Mouse (Mus musculus) layer of hippocampus, adult 2 months (tissue): Measurements from ENCODE around the gene Cep290. TPM values are rescaled to one million over a fixed set of nuclear protein-coding genes. Genes with fewer than 3 reads are reported as not detected.
"Not testable (repeated sequence)": the region's sequence is repeated elsewhere in the genome, so short reads cannot be mapped to it uniquely, and the experiment has no call there.

Source experiments
- DNase-seq, 2 experiments: peaks; one replicate each; pipeline ENCODE4 v3.0.0; 2022; ENCODE audit warnings: low spot score in 2 of 2
- H3K27ac ChIP-seq: fragments of 200-600 bp; 2 replicates; pipeline ENCODE4 v1.8.1; 2022
- H3K4me3 ChIP-seq: fragments of 200-600 bp; 2 replicates; pipeline ENCODE4 v1.8.1; 2022; ENCODE audit warnings: mild to moderate bottlenecking
- CTCF ChIP-seq: fragments of 200-600 bp; conservative IDR thresholded peaks from 2 replicates; pipeline ENCODE4 v1.8.1; 2022; ENCODE audit warnings: antibody characterized with exemption, mild to moderate bottlenecking, moderate library complexity
- total RNA-seq, 2 experiments: library from RNA; stranded (reverse); gene quantifications; 2 replicates each; pipeline ENCODE4 v1.2.3; 2021

Gene Cep290
- total RNA-seq, 2 experiments from 2014 or later, result 13.4 to 14.9 TPM

DNA sequence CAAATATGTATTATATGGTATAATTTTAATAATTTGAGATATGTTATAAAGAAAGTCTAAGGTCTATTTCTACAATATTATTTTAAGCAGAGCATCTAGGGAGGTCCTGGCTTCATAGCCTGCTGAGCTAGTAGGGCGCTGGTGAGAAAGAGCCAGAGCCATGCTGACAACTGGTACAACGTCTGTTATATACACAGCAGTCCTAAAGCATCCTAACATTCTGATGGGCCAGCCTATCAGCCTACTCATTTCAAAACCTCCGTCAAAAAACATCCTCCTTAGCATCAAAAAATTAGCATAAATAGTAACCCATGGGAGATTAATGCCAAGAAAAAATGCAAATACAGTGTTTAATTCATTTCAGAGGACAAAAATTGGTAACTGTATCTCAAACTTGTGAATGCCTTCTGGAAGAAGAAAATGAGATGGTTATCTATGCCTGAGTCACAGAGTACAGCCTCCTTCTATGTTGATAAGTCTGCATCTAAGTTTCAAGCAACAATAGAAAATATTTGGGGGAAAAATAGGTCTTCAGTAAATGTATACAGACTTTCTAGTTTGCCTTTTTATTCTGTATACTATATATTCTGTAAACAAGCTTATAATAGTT is 69.3 kb downstream of the Cep290 start:
- TF ChIP-seq CTCF, result no peak
- H3K4me3 ChIP-seq, result no peak overlapping the region
- no peak for DNase-seq
- H3K27ac ChIP-seq, result no peak overlapping the region

DNA sequence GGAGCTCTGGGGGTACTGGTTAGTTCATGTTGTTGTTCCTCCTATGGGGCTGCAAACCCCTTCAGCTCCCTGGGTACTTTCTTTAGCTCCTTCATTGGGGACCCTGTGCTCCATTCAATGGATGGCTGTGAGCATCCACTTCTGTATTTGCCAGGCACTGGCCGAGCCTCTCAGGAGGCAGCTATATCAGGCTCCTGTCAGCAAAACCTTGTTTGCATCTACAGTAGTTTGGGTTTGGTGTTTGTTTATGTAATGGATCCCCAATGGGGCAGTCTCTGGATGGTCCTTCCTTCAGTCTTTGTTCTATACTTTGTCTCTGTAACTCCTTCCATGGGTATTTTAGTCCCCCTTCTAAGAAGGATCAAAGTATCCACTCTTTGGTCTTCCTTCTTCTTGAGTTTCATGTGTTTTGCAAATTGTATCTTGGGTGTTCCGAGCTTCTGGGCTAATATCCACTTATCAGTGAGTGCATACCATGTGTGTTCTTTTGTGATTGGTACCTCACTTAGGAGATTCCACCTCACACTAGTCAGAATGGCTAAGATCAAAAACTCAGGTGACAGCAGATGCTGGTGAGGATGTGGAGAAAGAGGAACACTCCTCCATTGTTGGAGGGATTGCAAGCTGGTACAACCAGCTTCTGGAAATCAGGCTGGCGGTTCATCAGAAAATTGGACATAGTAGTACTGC is 73.0 kb downstream of the Cep290 start:
- DNase-seq, H3K4me3 ChIP-seq, H3K27ac ChIP-seq: not testable (repeated sequence)

DNA sequence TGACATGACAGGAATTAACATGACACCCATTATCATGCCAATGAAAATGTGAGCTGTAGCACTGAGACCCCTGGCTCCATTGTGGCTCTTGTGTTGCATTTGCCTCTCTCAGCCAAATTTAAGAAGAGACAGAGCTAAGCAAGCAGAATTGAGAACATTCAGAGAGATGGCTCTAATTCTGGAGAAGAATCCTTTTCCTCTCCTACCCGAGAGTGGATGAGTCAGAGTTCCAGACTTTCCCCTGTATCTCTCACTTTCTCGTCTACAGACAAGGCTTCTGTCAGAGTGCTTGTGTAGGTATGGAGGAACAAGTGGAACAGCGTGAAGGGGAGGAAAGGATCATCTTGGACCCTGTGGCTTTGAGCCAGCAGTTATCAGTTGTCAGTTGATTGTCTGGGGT is 76.8 kb downstream of the Cep290 start:
- no peak for DNase-seq
- Histone ChIP-seq H3K27ac (no peak overlapping the region), H3K4me3 (no peak overlapping the region)
- TF ChIP-seq CTCF, result no peak

- no peak for DNase-seq
- Histone ChIP-seq H3K4me3 (no peak overlapping the region), H3K27ac (no peak overlapping the region; the same call in 1 of the 2 replicates)
- TF ChIP-seq CTCF, result no peak
Measured at GRCm38 (mm10) chr10:100571707-100572106, 84.3 kb downstream of the Cep290 start.

DNA sequence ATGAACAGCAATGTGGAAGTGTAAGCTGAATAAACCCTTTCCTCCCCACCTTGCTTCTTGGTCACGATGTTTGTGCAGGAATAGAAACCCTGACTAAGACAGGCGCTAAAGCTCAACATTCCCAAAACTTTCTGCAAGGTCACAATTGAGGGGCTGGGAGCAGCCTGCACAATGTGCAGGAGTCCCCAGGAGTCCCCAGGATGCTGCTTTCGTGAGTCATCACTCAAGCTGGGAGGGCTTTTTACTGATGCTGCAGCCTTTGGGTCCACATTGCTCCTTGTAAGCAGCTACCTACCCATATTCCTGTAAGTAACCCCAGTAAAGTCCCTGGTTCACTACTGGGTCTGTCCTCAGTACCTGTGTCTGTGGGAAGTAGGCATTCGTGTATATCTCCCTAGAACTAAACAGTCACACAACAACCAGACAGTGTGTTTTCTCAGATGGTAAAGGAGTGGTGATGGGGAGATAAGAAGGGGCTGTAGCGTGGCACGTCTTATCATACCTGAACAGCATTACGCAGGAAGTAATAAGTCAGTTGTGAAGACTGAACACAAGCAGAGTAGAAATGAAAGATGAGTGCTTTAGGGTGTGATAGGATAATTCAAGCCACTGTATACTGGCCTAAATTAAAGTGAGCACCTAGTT is 87.3 kb downstream of the Cep290 start:
- Histone ChIP-seq H3K27ac (no peak overlapping the region), H3K4me3 (no peak overlapping the region)
- DNase-seq, result no peak
- no peak for TF ChIP-seq CTCF

DNA sequence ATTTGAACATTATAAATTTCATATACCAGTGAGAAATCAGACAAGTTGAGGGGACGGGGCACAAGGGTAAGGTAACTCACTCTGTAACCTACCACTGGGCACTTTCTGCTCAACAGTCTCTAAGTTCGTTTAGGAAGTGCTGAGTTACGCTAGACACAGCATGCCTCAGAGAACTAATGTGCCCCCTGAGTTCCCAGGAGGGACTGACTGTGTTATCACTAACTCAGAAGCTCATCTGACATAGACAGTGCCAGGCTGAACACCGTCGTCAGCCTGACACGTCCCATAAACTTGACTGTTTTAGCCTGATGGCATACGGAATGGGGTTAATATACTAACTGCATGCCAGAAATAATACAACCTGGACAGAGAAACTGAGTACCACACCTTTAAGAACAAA is 87.9 kb downstream of the Cep290 start:
- Histone ChIP-seq H3K4me3 (no peak overlapping the region), H3K27ac (no peak overlapping the region)
- DNase-seq, result no peak
- no peak for TF ChIP-seq CTCF

DNA sequence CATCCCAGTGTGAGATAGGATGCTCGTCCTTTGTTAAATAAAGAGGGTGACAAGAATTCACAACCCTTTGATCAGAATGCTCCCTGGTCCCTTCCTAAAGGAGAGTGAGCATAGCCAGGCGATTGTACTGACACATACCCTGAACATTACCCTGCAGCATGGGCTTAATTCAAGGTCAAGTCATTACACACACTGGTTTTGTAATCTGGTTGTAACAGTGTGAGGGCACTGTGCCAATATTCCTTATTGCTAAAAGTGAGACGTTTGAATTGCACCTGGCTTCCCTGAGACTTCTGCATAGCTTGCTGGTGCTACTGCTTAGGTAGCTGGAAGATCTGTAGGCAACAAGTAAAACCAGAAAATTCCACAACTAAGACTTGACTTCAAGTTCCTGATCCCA is 96.8 kb downstream of the Cep290 start:
- no peak overlapping the region for H3K4me3 ChIP-seq
- no peak for DNase-seq
- H3K27ac ChIP-seq, result no peak overlapping the region
- TF ChIP-seq CTCF, result no peak

DNA sequence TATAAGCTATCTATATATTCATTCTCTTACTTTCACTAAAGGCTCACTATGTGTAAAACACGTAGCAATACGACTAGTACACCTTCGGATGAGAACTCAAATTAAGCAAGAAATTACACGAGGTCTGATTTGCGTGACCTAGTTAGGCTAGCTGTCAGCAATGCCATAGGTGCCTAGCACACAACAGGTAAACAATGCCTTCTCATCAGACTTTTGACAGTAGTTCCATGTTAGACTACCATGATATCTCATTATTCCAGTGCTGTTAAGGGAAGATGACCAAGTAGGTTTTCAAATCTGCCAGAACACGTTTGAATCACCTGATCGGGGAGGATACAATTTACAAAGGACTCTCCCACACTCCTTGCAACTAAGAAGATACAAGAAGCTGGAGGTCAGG is 101.2 kb downstream of the Cep290 start:
- DNase-seq, result no peak
- no peak for TF ChIP-seq CTCF
- Histone ChIP-seq H3K4me3 (peak overlapping the region; percentile 79), H3K27ac (peak overlapping the region; percentile 87)

DNA sequence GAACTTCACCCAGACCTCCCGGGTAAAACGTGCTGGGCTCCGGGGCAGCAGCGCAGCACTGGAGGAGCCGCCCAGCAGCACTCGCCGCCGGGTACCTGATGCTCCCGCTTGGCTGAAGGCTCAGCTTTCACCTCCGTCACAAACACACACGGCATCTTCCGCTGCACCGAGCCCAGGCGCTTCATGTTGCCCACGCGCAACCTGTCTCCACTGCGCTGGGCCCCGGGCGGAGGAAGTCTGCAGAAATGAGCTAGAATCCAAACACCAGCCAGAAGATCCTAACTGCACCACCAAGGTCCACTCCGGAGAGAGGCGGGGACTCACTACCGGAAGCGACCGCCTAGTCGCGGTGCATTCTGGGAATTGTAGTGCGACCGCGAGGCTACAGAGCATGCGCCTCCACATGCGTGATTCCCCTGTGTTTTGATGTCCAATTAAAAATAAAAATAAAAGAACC is 101.6 kb downstream of the Cep290 start:
- DNase-seq, result peak; percentile 93
- 0 out of 2 replicates have a peak, but pooled peaks have one; percentile 6 for TF ChIP-seq CTCF
- peak overlapping the region; percentile 87 for H3K27ac ChIP-seq
- H3K4me3 ChIP-seq, result peak overlapping the region; percentile 79

- peak within 1 kb of the TSS; percentile 79 for H3K4me3 ChIP-seq
- TF ChIP-seq CTCF, result no peak
- no peak for DNase-seq
- peak within 1 kb of the TSS; percentile 87; the same call in 1 of the 2 replicates for H3K27ac ChIP-seq
Measured at GRCm38 (mm10) chr10:100590323-100590722, 103.0 kb downstream of the Cep290 start, which contains the start of the genes 4930430F08Rik and 1700017N19Rik. TSS of gene 4930430F08Rik (minus strand) at chr10:100590423. TSS of gene 1700017N19Rik (plus strand) at chr10:100590484.

DNA sequence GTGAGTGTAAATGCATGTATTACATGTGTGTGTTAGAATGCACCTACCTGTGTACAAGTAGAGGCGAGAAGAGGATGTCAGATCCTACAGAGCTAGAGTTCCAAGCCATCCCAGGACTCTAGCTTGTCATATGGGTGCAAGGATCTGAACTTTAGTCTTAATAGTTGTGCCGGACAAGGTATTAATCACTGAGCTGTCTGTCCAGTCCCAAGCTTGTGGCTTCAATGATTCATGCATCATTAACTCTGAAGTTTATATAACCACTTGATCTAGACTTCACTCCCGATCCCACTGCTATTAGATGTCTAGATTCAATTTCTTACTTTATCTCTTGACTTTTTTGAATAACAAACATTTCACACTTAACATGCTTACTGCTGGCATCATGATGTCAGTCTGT is 111.0 kb downstream of the Cep290 start:
- H3K27ac ChIP-seq, result no peak overlapping the region
- no peak overlapping the region for H3K4me3 ChIP-seq
- no peak for DNase-seq
- TF ChIP-seq CTCF, result no peak

DNA sequence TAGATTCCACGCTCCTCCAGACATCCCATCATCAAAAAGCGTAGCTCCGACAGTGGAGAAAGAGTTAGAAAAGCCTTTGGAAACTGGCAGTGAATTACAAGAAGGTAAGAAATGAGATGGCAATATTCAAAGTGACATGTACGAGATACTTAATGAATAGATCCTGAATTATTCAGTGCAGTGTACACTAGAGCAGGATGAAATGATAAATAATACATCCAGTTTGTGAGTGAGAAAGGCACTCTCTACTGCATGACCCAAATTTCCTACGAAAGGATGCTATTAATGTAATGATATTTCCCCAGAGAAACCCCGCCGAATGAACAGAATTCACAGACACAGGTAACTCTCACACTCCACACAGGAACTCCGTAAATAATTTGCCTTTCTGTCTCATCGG is 116.2 kb downstream of the Cep290 start:
- Histone ChIP-seq H3K4me3 (no peak overlapping the region), H3K27ac (no peak overlapping the region)
- TF ChIP-seq CTCF, result no peak
- no peak for DNase-seq

DNA sequence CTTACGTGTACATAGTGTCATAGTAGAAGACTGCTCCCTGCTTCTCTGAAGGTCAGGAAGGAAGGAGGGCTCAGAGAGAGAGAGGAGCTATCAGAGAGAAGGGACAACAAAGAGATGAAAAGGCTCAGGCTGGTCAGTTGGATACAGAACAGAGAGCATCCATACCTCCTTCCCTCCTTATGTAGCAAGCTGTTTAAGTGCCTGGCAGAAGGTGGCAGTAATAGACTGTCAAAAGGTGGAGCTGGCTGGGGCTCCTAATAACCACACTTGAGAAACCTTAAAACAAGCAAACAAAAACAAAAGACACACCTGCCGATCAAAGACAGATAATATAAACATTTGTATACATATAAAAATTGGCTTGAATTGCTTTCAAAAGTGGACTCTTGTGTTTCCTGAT is 116.9 kb downstream of the Cep290 start:
- peak in 1 of 2 experiments; percentile 9 for DNase-seq
- TF ChIP-seq CTCF, result peak; percentile 62
- Histone ChIP-seq H3K27ac (no peak overlapping the region), H3K4me3 (no peak overlapping the region)
